Mouse (Mus musculus): ENCODE data around the gene Fyb.

- TF ChIP-seq GATA1 (IDR thresholded peaks at IDR 0.05; ENCODE audit: borderline replicate concordance, low read length) (no peak), FLI1 (IDR thresholded peaks at IDR 0.05; ENCODE audit: low read length) (no peak)
Observed at GRCm38 (mm10) chr15:6483561-6483960, 39.1 kb upstream of the Fyb start.
